Mouse (Mus musculus) cerebellum, adult 9-11 months (tissue): ENCODE results near the gene Shc4.

ENCODE experiments used
- DNase-seq: peaks from one replicate; pipeline ENCODE4 v3.0.0; 2022

The Shc4 gene

GRCm38 (mm10) chr2:125684559-125685440, 39.1 kb downstream of the Shc4 start:
- no peak for DNase-seq

GRCm38 (mm10) chr2:125683895-125684294, 40.1 kb downstream of the Shc4 start:
- no peak for DNase-seq

GRCm38 (mm10) chr2:125681811-125682210, 42.1 kb downstream of the Shc4 start:
- no peak for DNase-seq

- peak; percentile 90 for DNase-seq
These were observed 50.9 kb downstream of the Shc4 start, which contains the start of gene Eid1 for GRCm38 (mm10) chr2:125672957-125673631. Gene Eid1 (plus strand): TSS chr2:125673095.

DNA sequence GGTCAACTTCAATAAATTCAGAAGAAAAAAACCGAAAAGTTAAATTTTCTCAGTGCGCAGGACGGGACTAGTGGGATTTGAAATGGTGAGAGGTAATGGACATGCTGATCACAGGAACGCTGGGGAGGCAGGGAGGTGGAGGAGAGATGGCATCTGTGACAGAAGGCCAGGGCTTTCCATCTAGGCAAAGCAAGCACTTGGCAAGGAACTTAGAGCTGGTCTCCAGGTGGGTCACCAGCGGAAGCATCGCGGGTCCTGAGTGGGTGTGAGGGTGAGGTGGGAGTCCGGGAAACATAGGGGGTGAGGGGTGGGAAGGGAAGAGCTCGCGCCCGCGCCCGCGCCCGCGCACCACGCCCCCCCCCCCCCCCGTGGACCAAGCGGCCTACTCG, 51.4 kb downstream of the Shc4 start:
- peak; percentile 87 for DNase-seq

DNA sequence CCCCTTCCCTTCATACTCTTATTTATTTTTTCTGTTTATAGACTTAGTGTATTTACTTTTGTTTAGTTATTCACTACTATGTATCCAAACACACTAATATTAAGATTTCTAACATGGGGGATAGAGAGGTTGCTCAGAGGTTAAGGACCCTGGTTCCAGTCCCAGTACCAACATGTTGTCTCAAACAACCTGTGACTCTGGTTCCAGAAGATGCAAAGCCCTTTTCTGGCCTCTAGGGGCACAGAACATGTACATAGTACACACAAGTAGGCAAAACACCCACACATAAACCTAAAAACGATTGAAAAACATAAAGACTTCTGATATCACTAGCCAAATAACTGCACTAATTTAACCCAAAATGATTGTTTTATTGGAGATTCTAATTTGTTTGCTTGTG, 53.1 kb downstream of the Shc4 start:
- no peak for DNase-seq

GRCm38 (mm10) chr2:125667721-125668120, 56.2 kb downstream of the Shc4 start:
- no peak for DNase-seq

GRCm38 (mm10) chr2:125667184-125667583, 56.8 kb downstream of the Shc4 start:
- DNase-seq: no peak

GRCm38 (mm10) chr2:125666668-125667067, 57.3 kb downstream of the Shc4 start:
- no peak for DNase-seq

- no peak for DNase-seq
These were observed 58.0 kb downstream of the Shc4 start for GRCm38 (mm10) chr2:125665909-125666308.

GRCm38 (mm10) chr2:125665213-125665612, 58.7 kb downstream of the Shc4 start:
- DNase-seq: no peak

DNA sequence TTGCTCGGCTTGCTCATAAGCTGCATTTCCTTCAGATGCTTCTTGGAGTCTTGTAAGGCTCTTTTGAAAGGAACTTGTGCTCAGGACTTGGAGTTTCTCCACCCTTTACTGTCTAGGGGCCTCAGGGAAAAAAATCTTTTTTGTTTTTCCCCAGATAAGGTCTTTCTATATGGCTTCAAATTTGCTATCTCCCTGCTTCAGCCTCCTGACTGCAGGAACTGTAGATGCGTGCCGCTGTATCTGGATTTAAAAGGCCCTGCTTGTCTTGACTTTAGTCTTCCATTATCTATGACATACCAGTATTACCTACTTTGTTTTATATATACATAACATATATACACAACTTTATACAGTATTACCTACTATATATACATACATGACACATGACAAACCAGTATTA, 61.4 kb downstream of the Shc4 start:
- no peak for DNase-seq

DNA sequence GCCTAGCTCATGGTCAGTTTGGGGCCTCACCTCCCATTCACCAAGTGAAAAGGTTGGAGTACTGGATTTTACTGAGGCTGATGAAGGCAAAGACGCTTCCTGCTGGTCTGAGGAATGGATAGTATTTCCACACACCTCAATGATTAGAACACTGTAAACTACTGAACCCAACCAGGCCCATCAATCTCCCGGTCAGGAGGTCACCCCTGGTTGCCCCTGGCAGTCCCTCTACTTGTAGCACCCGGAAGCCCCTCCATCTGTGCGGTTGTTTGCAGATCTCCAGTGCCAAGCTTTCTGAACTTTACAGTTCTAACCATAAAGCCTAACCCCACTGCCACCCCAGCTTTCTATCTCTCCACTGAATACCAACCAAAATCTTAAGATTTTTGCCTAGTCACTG, 62.8 kb downstream of the Shc4 start:
- DNase-seq: no peak

DNA sequence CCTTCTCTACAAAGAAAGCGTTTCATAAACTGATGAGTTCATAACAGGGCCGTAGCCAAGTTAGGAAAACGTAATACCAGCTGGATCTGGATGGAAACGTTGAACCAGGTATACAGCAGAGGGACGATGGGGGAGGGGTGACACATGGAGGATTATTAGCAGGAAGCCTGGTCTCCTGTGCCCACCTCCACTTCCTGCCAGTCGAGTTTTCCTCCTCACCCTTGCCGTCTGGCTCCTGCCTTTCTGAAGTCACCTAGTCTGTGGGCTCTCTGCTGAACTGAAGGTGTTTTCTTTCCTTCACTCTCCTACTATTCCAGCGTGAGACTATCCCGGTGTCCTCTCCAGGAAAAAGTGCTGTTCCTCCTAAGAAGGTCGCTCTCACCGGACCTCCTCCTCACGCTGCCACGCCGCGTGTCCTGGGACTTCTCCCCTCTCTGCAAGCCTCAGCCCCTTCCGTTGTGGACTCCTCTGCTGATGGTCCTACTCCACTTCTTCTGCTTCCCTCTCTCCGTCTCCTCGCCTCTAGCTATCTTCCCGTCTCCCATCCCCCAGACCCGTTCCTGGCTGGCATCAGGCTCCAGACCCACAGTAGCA, 63.3 kb downstream of the Shc4 start:
- peak; percentile 12 for DNase-seq

- peak; percentile 69 for DNase-seq
These were observed 64.0 kb downstream of the Shc4 start for GRCm38 (mm10) chr2:125659823-125660536.

- no peak for DNase-seq
These were observed 68.6 kb downstream of the Shc4 start for GRCm38 (mm10) chr2:125655391-125655790.

GRCm38 (mm10) chr2:125653286-125653685, 70.7 kb downstream of the Shc4 start:
- no peak for DNase-seq

DNA sequence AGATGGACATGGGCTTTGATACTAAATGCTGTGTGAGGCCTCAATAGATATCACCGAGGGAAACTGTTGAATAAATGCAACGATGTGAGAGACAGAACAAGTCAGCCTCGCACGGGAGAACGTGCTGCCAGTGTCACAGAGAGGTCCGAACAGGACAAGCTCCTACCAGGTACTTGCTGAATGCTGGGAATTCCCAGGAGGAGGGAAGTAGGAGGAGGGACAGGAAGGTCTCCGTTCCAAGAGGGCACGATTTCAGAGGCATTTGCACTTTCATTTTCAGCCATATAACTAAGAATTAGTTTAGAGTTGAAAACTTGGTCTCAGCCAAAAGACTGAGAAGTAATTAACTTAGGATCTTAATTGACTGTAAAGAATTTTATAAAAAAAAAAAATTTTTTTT, 72.4 kb downstream of the Shc4 start:
- DNase-seq: no peak

DNA sequence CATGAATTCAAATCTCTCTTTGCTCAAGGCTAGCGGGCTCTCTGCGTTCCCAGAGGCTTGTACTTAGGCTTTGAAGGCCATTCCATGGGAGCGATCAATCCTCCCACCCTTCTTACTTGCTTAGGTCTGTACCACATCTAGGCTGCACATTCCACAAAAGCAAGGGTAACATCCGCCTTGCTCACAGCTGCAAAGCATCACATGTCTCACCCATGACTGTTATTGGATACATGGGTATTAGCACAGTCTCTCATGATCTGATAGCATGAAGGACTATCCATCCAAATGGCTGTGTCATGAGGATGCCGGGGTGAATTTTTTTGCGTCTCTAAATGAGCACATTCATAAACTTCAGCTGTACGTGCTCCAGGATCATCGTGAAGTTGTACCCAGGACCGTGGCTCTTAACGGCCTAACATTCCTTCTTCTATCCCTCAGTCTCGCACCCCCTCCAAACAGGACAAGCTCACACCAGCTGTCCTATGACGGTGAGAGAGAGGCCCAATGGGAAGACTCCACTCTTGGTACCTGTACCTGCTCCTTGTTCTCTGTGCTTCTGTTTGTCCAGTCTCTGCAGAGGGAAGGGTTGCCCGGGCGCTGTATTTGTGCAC, 73.1 kb downstream of the Shc4 start:
- no peak for DNase-seq

DNA sequence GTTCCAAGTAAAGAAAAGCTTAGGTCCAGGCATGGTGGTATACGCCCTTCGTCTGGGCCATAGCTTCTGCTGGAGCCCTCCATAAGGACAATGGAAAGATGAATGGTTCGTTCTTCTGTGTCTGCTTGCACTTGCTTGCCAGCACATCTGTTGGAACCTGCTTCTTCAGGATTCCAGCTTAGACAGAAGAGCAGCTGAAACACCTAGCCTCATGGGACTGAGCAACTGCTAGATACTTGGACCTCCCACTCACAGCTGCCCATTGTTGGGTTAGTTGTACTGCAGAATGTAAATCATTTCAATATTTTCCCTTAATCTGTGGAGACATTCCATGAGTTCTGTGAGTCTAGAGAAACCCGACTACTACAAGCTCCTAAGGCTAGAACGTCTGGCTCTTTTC, 73.9 kb downstream of the Shc4 start:
- no peak for DNase-seq

GRCm38 (mm10) chr2:125644912-125645311, 79.0 kb downstream of the Shc4 start:
- no peak for DNase-seq

GRCm38 (mm10) chr2:125637331-125637730, 86.6 kb downstream of the Shc4 start:
- no peak for DNase-seq

- no peak for DNase-seq
These were observed 93.9 kb downstream of the Shc4 start for GRCm38 (mm10) chr2:125630010-125630409.
